Mouse (Mus musculus) CD4-positive, CD25-positive, alpha-beta regulatory T cell, adult 2 months (primary cell): ENCODE results near the gene Mef2d.
A peak's percentile ranks its signal among the peaks of the same experiment; 100 is the strongest.
"Not testable (repeated sequence)": the region's sequence is repeated elsewhere in the genome, so short reads cannot be mapped to it uniquely, and the experiment has no call there.

Source experiments
- DNase-seq: peaks from one replicate; pipeline ENCODE4 v3.0.0-alpha.2; 2012; ENCODE audit warnings: low read depth, low spot score

The Mef2d gene

GRCm38 (mm10) chr3:88150061-88150998 is 8.2 kb downstream of the Mef2d start:
- DNase-seq = peak; percentile 45

- peak; percentile 50 for DNase-seq
Observed at GRCm38 (mm10) chr3:88150999-88151364, 8.8 kb downstream of the Mef2d start.

GRCm38 (mm10) chr3:88152056-88152455 is 9.9 kb downstream of the Mef2d start:
- peak; percentile 39 for DNase-seq

GRCm38 (mm10) chr3:88153290-88154011 is 11.3 kb downstream of the Mef2d start:
- no peak for DNase-seq

DNA sequence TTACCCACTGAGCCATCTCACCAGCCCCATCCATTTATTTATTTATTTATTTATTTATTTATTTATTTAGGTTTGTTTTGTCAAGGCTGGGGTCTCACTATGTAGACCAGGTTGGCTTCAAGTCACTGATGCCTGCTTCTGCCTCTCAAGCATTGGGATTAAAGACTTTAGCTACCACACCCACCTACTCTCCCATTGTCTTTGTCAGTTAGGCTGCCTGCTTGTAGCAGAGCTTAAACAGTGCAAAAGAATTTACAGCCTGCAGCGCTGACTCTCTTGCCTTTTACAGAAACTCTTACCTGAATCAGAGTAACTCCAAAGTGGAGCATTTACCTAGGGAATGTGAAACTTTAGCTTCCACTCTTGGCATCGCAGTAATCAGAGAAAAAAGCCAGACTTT is 12.1 kb downstream of the Mef2d start:
- no peak for DNase-seq

GRCm38 (mm10) chr3:88156817-88157216 is 14.6 kb downstream of the Mef2d start:
- DNase-seq = no peak

DNA sequence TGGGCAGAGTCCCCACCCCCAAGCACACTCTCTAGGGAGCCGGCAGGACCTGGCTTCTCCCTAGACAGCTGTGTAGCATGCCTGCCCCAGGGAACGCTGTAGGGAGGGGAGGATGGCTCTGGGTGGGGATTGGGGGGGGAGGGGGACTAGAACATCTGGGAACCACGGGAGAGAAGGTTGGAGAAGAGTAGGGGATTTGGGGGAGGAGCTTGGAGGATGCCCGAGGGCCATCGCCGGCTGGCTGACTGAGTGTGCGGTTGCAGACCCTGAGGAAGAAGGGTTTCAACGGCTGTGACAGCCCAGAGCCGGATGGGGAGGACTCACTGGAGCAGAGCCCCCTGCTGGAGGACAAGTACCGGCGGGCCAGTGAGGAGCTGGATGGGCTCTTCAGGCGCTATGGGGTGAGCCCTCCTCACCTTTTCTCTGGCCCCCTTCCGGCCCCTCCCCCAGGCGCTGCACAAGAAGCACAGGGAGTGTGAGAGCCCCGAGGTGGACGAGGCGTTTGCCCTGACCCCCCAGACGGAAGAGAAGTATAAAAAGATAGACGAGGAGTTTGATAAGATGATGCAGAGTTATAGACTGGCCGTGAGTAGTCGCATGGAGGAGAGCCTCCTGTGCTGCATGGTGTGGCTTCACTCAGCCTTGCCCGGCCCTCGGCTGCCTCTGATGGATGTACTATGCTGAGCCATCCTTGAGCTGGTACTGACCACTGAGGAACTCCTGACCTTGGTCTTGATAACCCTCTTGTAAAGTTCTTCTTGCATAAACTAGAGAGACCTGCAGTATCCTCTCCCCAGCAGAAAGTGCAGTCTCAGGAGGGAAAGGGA is 15.8 kb downstream of the Mef2d start:
- DNase-seq = peak; percentile 69

DNA sequence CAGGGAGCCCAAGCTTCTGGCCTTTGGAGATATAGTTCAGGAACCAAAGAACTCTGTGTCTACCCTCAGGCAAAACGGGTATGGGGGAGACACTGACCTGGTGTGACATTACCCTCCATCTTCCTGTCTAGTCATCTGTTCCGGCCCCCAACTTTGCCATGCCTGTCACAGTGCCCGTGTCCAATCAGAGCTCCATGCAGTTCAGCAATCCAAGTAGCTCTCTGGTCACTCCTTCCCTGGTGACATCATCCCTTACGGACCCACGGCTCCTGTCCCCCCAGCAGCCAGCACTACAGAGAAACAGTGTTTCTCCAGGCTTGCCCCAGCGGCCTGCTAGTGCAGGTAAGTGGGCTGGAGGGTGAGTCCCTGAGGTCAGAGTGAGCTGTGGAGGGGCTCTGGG is 16.8 kb downstream of the Mef2d start:
- no peak for DNase-seq

- no peak for DNase-seq
Observed at GRCm38 (mm10) chr3:88160856-88161255, 18.7 kb downstream of the Mef2d start.

DNA sequence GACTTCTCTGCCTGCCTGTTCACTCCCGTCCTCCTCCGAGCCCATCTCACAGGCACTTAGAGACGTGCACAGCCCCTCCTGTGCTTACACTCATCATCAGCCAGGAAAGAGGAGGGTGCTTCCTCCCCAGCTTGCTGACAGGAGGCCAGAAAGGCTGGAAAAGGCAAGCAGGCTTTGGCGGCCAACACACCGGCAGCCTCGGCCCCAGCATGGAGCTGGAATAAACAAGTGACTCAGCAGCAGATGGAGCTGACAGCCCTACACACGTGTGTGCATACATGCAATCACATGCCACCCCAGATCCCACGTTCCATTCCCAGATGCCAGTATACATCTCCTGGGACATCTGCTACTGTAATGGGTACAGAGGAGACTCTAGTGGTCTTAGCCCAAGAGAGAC is 20.1 kb downstream of the Mef2d start:
- no peak for DNase-seq

DNA sequence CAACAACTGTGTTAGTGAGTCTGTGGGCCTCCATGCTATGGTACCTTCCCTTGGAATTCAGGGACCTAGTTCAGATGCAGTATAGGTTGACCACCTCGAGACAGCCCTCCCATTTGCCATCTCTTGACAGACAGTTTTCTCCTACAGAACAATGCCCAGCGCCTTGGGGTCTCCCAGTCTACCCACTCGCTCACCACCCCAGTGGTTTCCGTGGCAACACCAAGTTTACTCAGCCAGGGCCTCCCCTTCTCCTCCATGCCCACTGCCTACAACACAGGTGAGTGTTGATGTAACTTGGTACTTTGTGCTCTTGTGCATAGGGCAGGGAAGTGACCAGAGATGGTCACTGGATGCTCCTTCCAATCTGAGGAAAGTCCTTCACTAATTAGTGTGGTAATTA is 20.6 kb downstream of the Mef2d start:
- no peak for DNase-seq

DNA sequence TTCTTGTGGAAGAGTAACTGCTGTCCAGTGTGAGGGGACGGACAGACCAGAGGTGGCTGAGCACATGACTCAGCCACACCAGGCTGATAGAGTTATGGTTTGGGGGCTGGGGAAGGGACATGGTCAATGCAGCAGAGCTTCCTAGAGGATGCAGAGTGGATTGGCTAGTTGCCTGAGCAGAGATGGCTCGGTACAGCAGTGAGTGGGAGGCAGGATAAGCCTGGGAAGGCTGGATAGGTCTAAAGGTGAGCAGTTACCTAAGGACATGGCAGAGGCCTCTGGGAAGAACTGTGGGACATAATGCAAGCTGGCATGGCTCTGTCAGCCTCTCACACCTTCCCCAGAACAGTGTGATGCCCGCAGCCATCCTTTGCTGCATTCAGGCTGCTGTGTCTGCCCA is 21.7 kb downstream of the Mef2d start:
- no peak for DNase-seq

DNA sequence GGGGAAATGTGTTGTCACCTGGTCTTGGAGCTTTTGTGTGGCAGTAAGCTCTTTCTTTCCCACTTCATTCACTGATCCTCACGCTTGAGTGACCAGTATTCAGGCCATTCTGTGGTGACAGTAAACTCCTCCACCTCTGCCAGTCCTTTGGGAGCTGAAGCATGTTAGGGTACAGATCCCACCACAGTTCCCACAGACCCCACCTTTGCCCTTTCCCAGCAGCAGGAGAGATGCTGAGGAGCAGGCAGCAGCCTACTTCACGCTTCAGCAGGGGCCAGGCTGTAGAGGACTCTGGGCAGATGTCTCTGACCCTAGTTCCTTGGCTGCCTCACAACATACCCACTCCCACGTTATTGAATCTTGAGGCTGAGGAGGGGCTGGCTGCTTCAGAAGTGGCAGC is 22.1 kb downstream of the Mef2d start:
- DNase-seq = no peak

- no peak for DNase-seq
Observed at GRCm38 (mm10) chr3:88166056-88166455, 23.9 kb downstream of the Mef2d start.

- no peak for DNase-seq
Observed at GRCm38 (mm10) chr3:88170361-88170760, 28.2 kb downstream of the Mef2d start.

- DNase-seq = no peak
Observed at GRCm38 (mm10) chr3:88172440-88172839, 30.3 kb downstream of the Mef2d start.

GRCm38 (mm10) chr3:88173375-88173774 is 31.2 kb downstream of the Mef2d start:
- DNase-seq = peak; percentile 80

DNA sequence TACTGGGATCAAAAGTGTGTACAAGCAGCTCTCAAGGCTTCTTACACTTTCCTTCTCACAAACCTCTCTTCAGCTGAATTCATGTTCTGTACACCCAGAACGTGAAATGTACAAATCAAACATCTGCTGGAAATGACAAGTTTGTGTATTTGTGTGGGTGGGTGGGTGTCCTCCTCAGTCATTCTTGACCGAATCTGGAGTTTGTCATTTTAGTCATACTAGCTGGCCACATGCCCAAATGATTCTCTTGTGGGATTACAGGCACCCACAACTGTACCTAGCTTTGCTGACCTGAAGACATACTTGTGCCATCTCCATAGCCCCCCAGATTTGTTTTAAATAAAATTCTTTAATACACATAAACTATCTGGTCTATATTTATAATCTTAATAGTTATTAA is 32.7 kb downstream of the Mef2d start:
- DNase-seq = no peak

GRCm38 (mm10) chr3:88177106-88177505 is 34.9 kb downstream of the Mef2d start:
- no peak for DNase-seq

DNA sequence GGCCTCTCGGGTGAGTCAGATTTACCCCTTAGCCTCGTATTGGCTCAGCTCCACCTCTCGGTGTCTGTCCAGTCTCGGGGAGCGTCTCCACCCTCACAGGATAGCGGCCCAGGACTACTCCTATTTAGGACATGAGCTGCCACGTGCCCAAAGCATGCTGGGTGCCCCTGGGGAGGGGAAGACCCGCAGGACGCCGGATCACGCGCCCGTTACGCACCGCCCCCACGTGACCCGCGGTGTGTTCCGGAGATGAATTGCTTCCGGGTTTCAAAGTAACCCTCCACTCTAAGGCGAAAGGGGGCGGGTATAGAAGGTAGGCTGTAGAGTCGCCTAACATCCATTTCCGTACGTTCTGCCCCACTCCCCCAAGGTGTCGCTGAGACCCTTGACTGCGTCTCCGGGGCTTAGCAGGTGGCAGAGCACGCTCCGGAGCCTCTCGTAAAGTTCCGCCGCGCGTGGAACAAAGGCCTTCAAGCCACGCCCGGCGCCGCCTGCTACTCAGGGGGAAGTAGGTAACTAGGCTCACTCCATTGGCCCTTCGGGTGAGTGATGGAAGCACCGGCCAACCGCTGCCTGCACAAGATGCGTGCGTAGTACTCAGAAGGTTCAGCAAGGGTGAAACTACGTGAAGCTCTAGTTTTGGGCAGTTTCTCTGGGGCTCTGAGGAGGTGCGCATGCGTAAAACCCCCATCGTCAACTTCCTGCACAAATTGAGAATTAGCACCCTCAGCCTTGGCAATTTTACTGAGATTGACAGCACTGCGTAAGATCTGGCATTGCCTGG is 35.6 kb downstream of the Mef2d start:
- DNase-seq = peak; percentile 99

DNA sequence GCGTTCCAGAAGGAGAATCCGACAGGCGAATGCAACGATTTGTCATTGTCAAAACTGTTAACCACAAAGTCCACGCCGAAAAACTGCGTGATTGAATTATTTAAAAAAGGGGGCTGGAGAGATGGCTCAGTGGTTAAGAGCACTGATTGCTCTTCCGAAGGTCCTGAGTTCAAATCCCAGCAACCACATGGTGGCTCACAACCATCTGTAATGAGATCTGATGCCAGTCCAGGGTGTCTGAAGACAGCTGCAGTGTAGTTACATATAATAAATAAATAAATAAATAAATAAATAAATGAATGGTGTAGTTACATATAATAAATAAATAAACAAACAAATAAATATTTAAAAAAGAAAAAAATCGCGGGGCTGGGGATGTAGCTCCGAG is 36.2 kb downstream of the Mef2d start:
- DNase-seq = not testable (repeated sequence)
